Mouse (Mus musculus) lung, adult 2 months (tissue): ENCODE results near the gene Scarb1. TPM values are rescaled to one million over a fixed set of nuclear protein-coding genes. Genes with fewer than 3 reads are reported as not detected.

Source experiments
- DNase-seq: peaks from one replicate; pipeline ENCODE4 v3.0.0; 2022
- H3K4me1 ChIP-seq: fragments of 200-500 bp; 2 replicates; pipeline ENCODE4 v1.6.1; 2011; ENCODE audit warnings: low read length; ENCODE audit not compliant: control insufficient read depth, insufficient read depth
- H3K4me3 ChIP-seq: fragments of 200-500 bp; replicated peaks from 2 replicates; pipeline ENCODE3; 2011; ENCODE audit warnings: low read depth, mild to moderate bottlenecking, control low read depth, low read length; ENCODE audit errors: extremely low read depth
- CTCF ChIP-seq: fragments of 200-500 bp; IDR thresholded peaks from 2 replicates; pipeline ENCODE4 v1.5.1; 2011; ENCODE audit warnings: mild to moderate bottlenecking, low read length, control low read depth; ENCODE audit not compliant: insufficient read depth
- POLR2A ChIP-seq: fragments of 200-500 bp; IDR thresholded peaks from 2 replicates; pipeline ENCODE4 v1.6.1; 2011; ENCODE audit warnings: low read depth, mild to moderate bottlenecking, control low read depth, low read length, borderline replicate concordance; ENCODE audit errors: extremely low read depth
- WGBS: fragments of 180-500 bp; shearing (Covaris S2); methylation state at CpG from one replicate; pipeline ENCODE4 v1.1.7; 2018; 5-methylcytosine and 5-hydroxymethylcytosine counted together
- polyA plus RNA-seq: library from polyadenylated mRNA; depleted of rRNA; stranded (reverse); fragments of >200 nt; gene quantifications from 2 replicates; pipeline ENCODE4 v1.2.3, GENCODE M21; 2012

Scarb1 gene
- polyA plus RNA-seq, 1 experiment: 173 TPM

- TF ChIP-seq POLR2A (no peak), CTCF (no peak)
- Histone ChIP-seq H3K4me1 (peaks cover 8% of the 10 kb centered on the region), H3K4me3 (no peak overlapping the region)
- WGBS: 77% methylated on average over 8 of the region's 8 CpGs
- DNase-seq: no peak
Observed at GRCm38 (mm10) chr5:125275315-125275714, 65.6 kb downstream of the Scarb1 start.

DNA sequence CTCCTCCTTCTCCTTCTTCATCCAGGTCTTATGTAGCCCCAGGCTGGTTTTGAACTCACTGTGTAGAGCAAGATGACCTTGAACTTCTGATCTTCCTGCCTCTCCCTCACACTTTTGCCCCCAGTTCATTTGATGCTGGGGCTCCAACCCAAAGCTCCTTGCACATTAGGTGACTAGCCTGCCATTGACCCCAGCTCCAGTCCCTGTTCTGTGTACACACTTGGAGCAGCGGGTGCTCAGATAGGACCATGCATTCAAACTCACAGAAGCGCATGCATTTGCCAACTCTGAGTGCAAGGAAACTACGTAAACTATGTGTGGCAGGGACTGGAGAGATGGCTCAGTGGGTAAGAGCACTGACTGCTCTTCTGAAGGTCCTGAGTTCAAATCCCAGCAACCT, 66.1 kb downstream of the Scarb1 start:
- no peak for TF ChIP-seq CTCF
- TF ChIP-seq POLR2A: no peak
- no peak for DNase-seq
- H3K4me1 ChIP-seq: peaks cover 8% of the 10 kb centered on the region
- H3K4me3 ChIP-seq: no peak overlapping the region
- 79% methylated on average over 3 of the region's 3 CpGs for WGBS

GRCm38 (mm10) chr5:125274182-125274581, 66.7 kb downstream of the Scarb1 start:
- H3K4me3 ChIP-seq: no peak overlapping the region
- DNase-seq: no peak
- WGBS: 56% methylated on average over 2 of the region's 2 CpGs
- TF ChIP-seq CTCF: no peak
- no peak for TF ChIP-seq POLR2A
- H3K4me1 ChIP-seq: peaks cover 8% of the 10 kb centered on the region

DNA sequence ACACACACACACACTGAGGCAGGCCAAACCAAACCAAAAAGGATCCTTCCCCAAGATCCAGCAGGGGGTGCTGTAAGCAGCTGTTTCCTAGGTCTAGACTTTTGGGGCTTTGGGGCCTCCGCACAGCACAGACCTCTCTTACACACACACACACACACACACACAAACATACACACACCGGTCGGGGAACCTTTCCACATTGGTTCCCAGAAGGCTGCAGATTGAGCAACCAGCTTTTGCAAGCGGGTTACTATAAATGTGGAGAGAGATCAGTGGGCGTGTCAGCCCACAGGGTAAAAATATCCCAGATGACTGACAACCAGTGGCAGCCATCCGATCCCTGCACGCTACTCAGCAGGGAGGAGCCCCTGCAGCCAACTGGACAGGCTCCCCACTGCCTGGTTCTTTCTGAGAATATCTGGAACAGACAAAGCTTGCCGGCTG, 67.2 kb downstream of the Scarb1 start:
- no peak for TF ChIP-seq POLR2A
- peak; percentile 52 for TF ChIP-seq CTCF
- Histone ChIP-seq H3K4me3 (no peak overlapping the region), H3K4me1 (peaks cover 8% of the 10 kb centered on the region)
- 4% methylated on average over 8 of the region's 8 CpGs for WGBS
- peak; percentile 64 for DNase-seq

- no peak for TF ChIP-seq CTCF
- TF ChIP-seq POLR2A: no peak
- H3K4me3 ChIP-seq: no peak overlapping the region
- peaks cover 13% of the 10 kb centered on the region for H3K4me1 ChIP-seq
- no peak for DNase-seq
- WGBS: 68% methylated on average over 10 of the region's 10 CpGs
Observed at GRCm38 (mm10) chr5:125272231-125272988, 68.5 kb downstream of the Scarb1 start.

GRCm38 (mm10) chr5:125271531-125272203, 69.2 kb downstream of the Scarb1 start:
- Histone ChIP-seq H3K4me3 (no peak overlapping the region), H3K4me1 (peaks cover 13% of the 10 kb centered on the region)
- TF ChIP-seq CTCF (peak; percentile 91), POLR2A (no peak)
- DNase-seq: peak; percentile 81
- 10% methylated on average over 15 of the region's 15 CpGs for WGBS

- peak; percentile 59 for DNase-seq
- TF ChIP-seq CTCF (peak; percentile 85), POLR2A (no peak)
Observed at GRCm38 (mm10) chr5:125270587-125271130, 70.2 kb downstream of the Scarb1 start.

GRCm38 (mm10) chr5:125269836-125270235, 71.1 kb downstream of the Scarb1 start:
- no peak overlapping the region for H3K4me3 ChIP-seq
- no peak for DNase-seq
- TF ChIP-seq CTCF: no peak
- no peak for TF ChIP-seq POLR2A
- WGBS: 90% methylated on average over 7 of the region's 7 CpGs
- H3K4me1 ChIP-seq: peaks cover 13% of the 10 kb centered on the region

More at GRCm38 (mm10) chr5:125270587-125271130, 70.2 kb downstream of the Scarb1 start:
- H3K4me1 ChIP-seq: peaks cover 13% of the 10 kb centered on the region
- 15% methylated on average over 12 of the region's 12 CpGs for WGBS
- no peak overlapping the region for H3K4me3 ChIP-seq

DNA sequence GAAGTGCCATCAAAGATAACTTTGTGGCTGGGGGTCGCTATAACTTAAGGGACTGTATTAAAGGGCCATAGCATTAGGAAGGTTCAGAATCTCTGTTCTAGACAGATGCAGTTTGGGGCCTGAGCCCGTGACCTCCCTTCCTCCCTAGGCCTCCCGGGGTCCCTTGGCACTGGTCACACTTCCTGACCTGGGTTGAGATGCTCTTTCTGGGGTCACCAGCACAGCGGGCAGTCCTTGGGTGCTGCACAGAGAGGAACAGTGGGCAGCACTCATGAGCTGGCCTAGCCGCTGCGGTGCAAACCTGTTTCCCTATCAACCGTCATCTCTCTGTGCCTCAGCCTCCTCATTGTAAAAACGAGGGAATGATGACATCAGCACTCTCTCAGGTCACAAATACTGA, 71.5 kb downstream of the Scarb1 start:
- TF ChIP-seq CTCF (no peak), POLR2A (no peak)
- DNase-seq: no peak
- peaks cover 13% of the 10 kb centered on the region for H3K4me1 ChIP-seq
- WGBS: 87% methylated on average over 8 of the region's 8 CpGs
- no peak overlapping the region for H3K4me3 ChIP-seq
